Mouse (Mus musculus) stomach, postnatal 0 days (tissue): ENCODE results near the gene Psmb9.

Experiments used
- CTCF ChIP-seq: IDR thresholded peaks from 2 replicates; pipeline ENCODE4 v1.5.1; 2016; ENCODE audit warnings: antibody characterized with exemption, low read depth, mild to moderate bottlenecking, moderate library complexity
- EP300 ChIP-seq: optimal IDR thresholded peaks from 2 replicates; pipeline ENCODE3; 2016; ENCODE audit warnings: antibody characterized with exemption

- no peak for TF ChIP-seq EP300
- TF ChIP-seq CTCF = no peak
Measured at GRCm38 (mm10) chr17:34217986-34218385, 30.4 kb upstream of the Psmb9 start.
